Mouse (Mus musculus): ENCODE measurements around the gene Kif13a. TPM values are rescaled to one million over a fixed set of nuclear protein-coding genes. Genes with fewer than 3 reads are reported as not detected.

Gene Kif13a
- polyA plus RNA-seq, 1 experiment from 2014 or later, result 18.5 TPM

DNA sequence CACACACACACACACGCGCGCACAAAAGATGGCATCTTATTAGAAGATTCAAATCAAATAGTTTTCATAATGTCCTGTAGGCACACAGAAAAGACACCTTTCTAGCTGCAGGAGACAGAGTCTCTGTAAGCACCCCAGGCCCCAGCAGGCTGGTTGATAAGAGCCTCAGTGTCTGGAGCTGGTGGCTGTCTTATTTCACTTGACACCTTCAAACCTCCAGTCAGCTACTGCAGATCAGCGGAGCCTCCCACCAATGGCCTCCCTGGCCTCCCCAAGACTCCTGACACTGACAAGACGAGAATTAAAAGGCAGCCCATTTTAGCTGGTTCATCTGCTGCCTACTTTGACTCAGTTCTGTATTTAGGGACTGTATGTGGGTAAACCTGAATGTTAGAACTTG lies 11.2 kb downstream of the Kif13a start:
- no peak for ATAC-seq (ENCODE audit: low FRiP score)
- Histone ChIP-seq H3K27ac (no peak overlapping the region), H3K27me3 (no peaks in the 10 kb centered on the region), H3K36me3 (replicated peaks) (no peaks in the 10 kb centered on the region), H3K4me3 (replicated peaks) (no peak overlapping the region), H3K4me1 (no peaks in the 10 kb centered on the region), H3K9me3 (no peaks in the 10 kb centered on the region), H3K4me2 (no peak overlapping the region), H3K9ac (no peak overlapping the region)
- 86% methylated on average over 5 of the region's 5 CpGs for WGBS

DNA sequence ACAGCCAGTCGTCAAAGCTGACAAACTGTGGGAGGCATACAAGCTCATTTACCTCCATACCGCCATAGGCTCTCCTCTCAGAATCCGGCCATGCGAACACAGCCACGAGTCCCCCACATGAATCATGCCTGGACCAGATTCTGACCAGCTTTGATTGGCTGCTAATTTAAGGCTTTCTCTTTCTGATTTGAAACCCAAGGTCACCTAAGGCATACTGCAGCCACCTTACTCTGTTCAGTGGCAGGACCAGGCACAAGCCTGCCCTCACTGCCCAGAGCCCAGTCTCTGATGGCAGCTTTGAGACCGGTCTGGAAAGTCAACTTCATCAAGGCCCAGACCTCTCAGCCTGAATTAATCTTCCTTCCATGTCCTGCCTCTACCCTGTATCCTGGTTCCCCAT lies 17.7 kb downstream of the Kif13a start:
- no peak overlapping the region for H3K4me2 ChIP-seq
- WGBS, result 59% methylated on average over 6 of the region's 6 CpGs
- peaks cover 25% of the 10 kb centered on the region for H3K4me1 ChIP-seq
- no peaks in the 10 kb centered on the region for H3K27me3 ChIP-seq
- no peak overlapping the region for H3K9ac ChIP-seq
- no peak overlapping the region for H3K27ac ChIP-seq
- no peaks in the 10 kb centered on the region for H3K36me3 ChIP-seq (replicated peaks)
- no peak for ATAC-seq (ENCODE audit: low FRiP score)
- no peaks in the 10 kb centered on the region for H3K9me3 ChIP-seq
- no peak overlapping the region for H3K4me3 ChIP-seq (replicated peaks)

DNA sequence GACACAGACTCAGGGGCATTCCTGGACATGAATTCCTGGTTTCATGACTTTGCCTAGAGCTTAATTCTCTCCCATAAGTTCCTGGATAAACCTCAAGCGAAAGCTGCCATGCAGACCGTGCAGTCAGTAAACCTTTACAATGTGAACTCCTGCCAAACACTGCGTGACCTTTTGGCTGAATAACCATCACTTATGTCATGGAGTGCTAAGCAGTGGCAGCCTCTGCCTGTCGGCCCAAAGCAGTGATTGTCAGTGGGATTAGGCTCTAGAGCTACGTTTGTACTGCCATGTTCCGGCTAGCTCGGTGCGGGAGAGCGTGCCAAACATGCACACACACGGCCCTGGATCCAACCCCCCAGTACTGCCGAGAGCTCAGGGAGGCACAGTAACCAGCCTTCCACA lies 18.6 kb downstream of the Kif13a start:
- Histone ChIP-seq H3K27me3 (no peaks in the 10 kb centered on the region), H3K4me1 (peaks cover 25% of the 10 kb centered on the region), H3K9ac (no peak overlapping the region), H3K27ac (no peak overlapping the region), H3K9me3 (no peaks in the 10 kb centered on the region), H3K4me3 (replicated peaks) (no peak overlapping the region), H3K36me3 (replicated peaks) (no peaks in the 10 kb centered on the region), H3K4me2 (no peak overlapping the region)
- WGBS, result 69% methylated on average over 11 of the region's 11 CpGs
- ATAC-seq (ENCODE audit: low FRiP score), result no peak

DNA sequence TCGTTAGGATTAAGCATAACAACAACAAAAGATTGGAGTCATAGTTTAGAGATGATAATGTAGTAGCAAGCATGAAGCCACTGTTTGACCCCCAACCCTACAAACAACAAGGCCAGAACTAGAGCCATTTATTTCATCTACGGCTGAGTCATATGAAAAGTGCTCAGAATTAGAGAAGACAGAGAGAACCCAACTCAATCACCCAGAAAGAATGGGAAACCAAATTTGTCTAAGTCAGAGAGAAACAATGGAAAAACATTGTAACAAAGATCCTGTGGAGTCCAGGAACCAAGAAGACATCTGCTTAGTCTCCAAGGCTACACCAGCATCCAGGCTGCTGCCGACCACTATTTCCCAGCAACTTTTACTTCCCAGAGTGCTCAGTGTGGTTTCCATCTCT lies 19.7 kb downstream of the Kif13a start:
- ATAC-seq (ENCODE audit: low FRiP score), result no peak
- H3K4me2 ChIP-seq, result no peak overlapping the region
- no peaks in the 10 kb centered on the region for H3K36me3 ChIP-seq (replicated peaks)
- no peaks in the 10 kb centered on the region for H3K9me3 ChIP-seq
- H3K27ac ChIP-seq, result no peak overlapping the region
- H3K4me3 ChIP-seq (replicated peaks), result no peak overlapping the region
- WGBS, result 78% methylated on average over 3 of the region's 3 CpGs
- peaks cover 25% of the 10 kb centered on the region for H3K4me1 ChIP-seq
- no peaks in the 10 kb centered on the region for H3K27me3 ChIP-seq
- H3K9ac ChIP-seq, result no peak overlapping the region

DNA sequence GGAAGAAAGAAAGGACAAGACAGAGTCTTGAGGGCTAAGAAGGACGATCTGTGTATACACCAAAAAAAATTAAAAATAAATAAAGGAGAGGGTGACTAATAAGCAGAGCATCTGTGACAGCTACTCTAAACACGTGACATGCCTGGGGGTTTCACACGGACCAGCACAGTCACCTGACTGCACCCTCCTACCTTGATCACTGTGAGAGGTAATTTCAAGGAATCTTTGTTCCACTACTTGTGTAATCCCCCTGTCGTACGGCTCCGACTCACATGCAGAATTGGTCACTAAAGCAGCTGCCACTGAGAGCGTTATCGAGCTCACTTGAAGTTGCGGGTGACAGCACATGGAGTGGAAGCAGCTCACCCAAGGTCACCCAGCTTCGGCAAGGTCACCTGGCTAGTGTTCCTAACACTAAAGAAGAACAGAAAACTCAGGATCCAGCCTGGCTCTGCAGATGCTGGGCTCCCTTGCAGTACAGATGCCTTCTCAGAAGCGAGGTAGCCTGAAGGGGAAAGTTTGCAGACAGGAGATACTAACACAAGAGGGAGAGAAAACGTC lies 20.6 kb downstream of the Kif13a start:
- Histone ChIP-seq H3K4me2 (no peak overlapping the region), H3K9ac (no peak overlapping the region), H3K27ac (no peak overlapping the region), H3K4me1 (peaks cover 25% of the 10 kb centered on the region), H3K4me3 (replicated peaks) (no peak overlapping the region), H3K36me3 (replicated peaks) (no peaks in the 10 kb centered on the region), H3K9me3 (no peaks in the 10 kb centered on the region), H3K27me3 (no peaks in the 10 kb centered on the region)
- WGBS, result 81% methylated on average over 12 of the region's 12 CpGs
- ATAC-seq (ENCODE audit: low FRiP score), result no peak

DNA sequence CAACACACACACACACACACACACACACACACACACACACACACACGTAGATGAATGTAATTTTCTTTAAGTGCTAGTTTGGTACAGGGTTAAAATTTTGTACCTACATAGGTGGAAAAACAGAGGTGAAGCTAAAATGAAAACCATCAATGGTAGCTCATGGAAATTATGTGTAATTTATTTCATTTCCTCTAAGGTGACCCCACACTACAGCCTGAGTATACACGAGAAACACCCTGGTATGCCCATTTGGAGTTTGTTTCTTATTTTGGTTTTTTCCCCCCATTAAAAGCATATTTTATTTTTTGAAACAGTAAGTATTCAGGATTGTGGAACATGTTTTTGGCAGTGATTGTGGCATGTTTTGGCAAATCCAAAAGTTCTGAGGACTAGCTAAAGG lies 21.3 kb downstream of the Kif13a start:
- Histone ChIP-seq H3K4me2 (no peak overlapping the region), H3K36me3 (replicated peaks) (no peaks in the 10 kb centered on the region), H3K27ac (no peak overlapping the region), H3K27me3 (no peaks in the 10 kb centered on the region), H3K9me3 (no peaks in the 10 kb centered on the region), H3K4me1 (peaks cover 25% of the 10 kb centered on the region), H3K9ac (no peak overlapping the region), H3K4me3 (replicated peaks) (no peak overlapping the region)
- ATAC-seq (ENCODE audit: low FRiP score), result no peak
- WGBS, result 80% methylated on average over 2 of the region's 2 CpGs

DNA sequence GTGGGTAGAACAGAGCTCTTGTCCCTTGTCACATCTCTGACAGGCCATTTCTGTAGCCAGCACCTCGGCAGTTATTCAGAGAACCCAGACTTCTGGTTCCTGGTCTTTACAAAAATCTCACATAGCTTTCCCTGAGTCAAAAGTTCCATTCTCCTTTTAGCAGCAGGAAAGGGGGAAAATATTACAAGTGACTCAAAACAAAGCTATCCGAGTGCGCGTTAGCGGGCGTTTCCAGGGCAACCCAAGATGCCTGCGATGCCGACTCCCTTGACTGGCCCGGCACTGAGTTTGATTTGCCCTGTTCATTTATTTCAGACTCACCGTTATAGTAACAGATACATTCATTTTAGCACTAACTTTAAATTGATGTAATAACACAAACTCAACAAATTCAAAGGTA lies 21.8 kb downstream of the Kif13a start:
- H3K4me1 ChIP-seq, result peaks cover 25% of the 10 kb centered on the region
- no peak overlapping the region for H3K9ac ChIP-seq
- no peaks in the 10 kb centered on the region for H3K27me3 ChIP-seq
- no peaks in the 10 kb centered on the region for H3K9me3 ChIP-seq
- H3K4me2 ChIP-seq, result no peak overlapping the region
- 32% methylated on average over 10 of the region's 10 CpGs for WGBS
- no peak overlapping the region for H3K27ac ChIP-seq
- no peak overlapping the region for H3K4me3 ChIP-seq (replicated peaks)
- no peak for ATAC-seq (ENCODE audit: low FRiP score)
- H3K36me3 ChIP-seq (replicated peaks), result no peaks in the 10 kb centered on the region

DNA sequence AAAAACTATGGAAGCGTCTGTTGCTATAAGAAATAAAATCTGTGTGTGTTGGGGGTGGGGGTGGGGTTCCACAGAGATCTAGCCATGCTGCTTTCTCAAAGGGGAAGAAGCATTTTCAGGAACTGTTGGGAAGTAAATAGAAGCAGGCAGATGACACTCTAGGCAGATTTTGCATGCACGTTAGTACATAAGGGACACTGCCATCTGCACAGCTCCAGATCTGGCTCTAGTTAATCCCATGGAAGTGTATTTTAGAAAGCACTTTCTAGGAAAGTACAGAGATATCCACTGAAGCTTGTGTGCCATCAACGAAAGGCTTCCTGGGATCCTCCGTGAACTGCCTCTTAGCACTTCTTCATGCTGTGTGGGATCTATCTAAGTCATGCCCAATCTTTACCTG lies 22.6 kb downstream of the Kif13a start:
- no peak overlapping the region for H3K27ac ChIP-seq
- H3K9me3 ChIP-seq, result no peaks in the 10 kb centered on the region
- H3K4me2 ChIP-seq, result no peak overlapping the region
- no peak overlapping the region for H3K4me3 ChIP-seq (replicated peaks)
- no peaks in the 10 kb centered on the region for H3K36me3 ChIP-seq (replicated peaks)
- 95% methylated on average over 4 of the region's 4 CpGs for WGBS
- no peak overlapping the region for H3K9ac ChIP-seq
- no peak for ATAC-seq (ENCODE audit: low FRiP score)
- no peaks in the 10 kb centered on the region for H3K27me3 ChIP-seq
- peaks cover 24% of the 10 kb centered on the region for H3K4me1 ChIP-seq

DNA sequence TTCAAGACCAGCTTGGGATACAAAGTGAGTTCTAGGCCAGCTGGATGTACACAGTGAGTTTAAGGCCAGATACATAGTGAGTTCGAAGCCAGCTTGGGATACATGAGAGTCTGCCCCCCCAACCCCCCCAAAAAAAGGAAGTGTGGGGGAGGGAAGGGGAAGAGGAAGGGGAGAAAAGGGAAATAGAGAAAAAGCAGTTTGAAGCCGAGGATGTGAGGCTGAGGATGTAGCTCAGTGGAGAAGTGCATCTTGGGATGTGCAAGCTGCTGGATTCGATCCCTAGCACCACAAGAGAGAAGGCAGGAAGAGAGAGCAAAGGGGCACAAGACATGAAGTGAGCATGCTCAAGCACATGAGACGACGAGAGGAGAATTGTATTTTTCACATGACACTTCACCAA lies 23.7 kb downstream of the Kif13a start:
- H3K9ac ChIP-seq, result no peak overlapping the region
- no peak for ATAC-seq (ENCODE audit: low FRiP score)

DNA sequence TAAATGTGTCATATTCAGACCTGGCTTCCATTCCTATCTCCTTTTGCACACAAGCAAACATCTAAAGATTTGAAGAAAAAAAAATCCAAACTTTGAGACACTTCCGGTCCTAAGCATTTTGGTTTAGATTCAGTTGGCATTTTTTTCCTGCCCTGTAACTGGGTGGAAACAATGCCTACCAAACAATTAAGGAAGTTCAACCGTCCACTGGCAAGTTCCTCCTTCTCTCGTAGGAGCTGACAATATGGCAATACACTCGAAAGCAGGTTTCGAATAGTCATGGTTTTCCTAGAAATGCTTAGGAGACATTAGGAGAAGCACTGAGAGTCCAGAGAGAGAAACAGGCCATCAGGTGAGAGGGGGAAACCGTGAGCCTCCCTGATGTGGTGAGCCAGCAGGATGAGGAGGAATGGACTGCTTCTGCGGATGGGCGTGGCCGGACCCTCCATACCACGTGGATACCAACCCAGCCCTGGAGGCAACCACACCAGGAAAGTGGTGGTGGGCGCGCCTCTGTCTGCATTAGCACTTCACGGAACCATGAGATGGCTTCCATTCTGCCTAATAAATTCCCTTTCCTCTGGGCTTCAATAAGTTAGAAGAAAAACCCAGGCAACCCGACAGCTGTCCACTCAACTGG lies 24.6 kb downstream of the Kif13a start:
- no peak overlapping the region for H3K27ac ChIP-seq
- no peak for ATAC-seq (ENCODE audit: low FRiP score)
- H3K36me3 ChIP-seq (replicated peaks), result no peaks in the 10 kb centered on the region
- no peak overlapping the region for H3K4me2 ChIP-seq
- WGBS, result 95% methylated on average over 14 of the region's 14 CpGs
- H3K9me3 ChIP-seq, result no peaks in the 10 kb centered on the region
- H3K4me1 ChIP-seq, result peaks cover 14% of the 10 kb centered on the region
- no peak overlapping the region for H3K4me3 ChIP-seq (replicated peaks)
- no peak overlapping the region for H3K9ac ChIP-seq
- no peaks in the 10 kb centered on the region for H3K27me3 ChIP-seq

More for the DNA sequence above, 23.7 kb downstream of the Kif13a start:
- Histone ChIP-seq H3K4me1 (peaks cover 14% of the 10 kb centered on the region), H3K9me3 (no peaks in the 10 kb centered on the region), H3K4me2 (no peak overlapping the region), H3K4me3 (replicated peaks) (no peak overlapping the region), H3K27ac (no peak overlapping the region), H3K36me3 (replicated peaks) (no peaks in the 10 kb centered on the region), H3K27me3 (no peaks in the 10 kb centered on the region)
- WGBS, result 85% methylated on average over 5 of the region's 5 CpGs

DNA sequence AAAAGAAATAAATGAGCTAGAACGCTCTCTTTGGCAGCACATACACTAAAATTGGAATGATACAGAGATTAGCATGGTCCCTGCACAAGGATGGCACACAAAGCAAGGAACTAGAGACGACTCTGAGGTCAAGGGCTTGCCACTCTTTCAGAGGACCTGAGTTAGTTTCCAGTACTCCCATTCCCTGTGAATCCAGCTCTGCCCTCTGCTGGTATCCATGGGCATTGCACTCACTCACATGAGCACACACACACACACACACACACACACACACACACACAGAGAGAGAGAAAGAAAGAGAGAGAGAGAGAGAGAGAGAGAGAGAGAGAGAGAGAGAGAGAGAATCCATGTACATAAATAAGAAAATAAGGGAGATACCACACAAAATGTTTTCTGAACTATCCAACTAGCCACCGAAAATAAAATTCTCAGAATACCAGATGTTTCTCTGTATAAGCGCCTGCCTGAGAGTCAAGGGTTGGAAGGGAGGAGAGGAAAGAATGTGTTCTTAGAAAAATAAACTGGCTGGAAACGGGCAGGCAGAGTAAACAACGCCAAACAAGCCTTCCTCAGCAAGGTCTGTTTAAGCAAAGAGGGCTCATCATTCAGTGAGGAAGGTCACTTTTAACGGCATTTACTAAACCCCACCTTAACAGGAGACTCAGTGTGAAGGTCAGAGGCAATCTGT lies 27.0 kb downstream of the Kif13a start:
- H3K4me2 ChIP-seq, result no peak overlapping the region
- WGBS, result 97% methylated on average over 7 of the region's 7 CpGs
- no peak overlapping the region for H3K9ac ChIP-seq
- no peaks in the 10 kb centered on the region for H3K36me3 ChIP-seq (replicated peaks)
- H3K27me3 ChIP-seq, result no peaks in the 10 kb centered on the region
- H3K4me1 ChIP-seq, result peaks cover 17% of the 10 kb centered on the region
- ATAC-seq (ENCODE audit: low FRiP score), result no peak
- H3K27ac ChIP-seq, result no peak overlapping the region
- H3K4me3 ChIP-seq (replicated peaks), result no peak overlapping the region
- H3K9me3 ChIP-seq, result no peaks in the 10 kb centered on the region

DNA sequence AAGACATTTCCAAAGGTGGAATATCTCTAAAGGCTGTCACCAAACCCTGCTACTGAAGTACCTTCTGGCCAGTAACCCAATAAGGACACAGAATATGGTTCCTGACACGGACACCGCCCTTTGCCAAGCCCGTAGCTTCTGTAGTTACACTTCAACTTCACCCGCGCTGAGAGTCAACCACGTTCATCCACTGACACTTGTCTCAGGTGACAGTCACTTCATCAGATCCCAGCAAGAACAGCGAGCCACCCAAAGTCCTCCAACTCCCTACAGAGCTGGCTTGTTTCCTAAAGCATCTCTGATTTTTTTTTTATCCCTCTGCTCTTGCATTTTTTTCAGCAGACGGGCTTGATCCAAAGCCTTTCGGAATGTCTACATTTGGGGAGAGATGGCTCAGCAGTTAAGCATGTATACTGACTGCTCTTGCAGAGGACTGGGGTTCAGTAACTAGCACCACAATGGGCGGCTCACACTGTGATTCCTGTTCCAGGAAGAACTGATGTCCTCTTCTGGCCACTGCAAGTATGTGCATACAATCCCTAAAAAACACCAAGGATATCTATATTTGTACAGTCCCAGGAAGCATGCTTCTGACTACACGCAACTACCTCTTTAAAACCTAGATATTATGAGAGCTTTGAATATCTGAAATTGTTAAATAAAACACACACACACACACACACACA lies 28.7 kb downstream of the Kif13a start:
- H3K4me2 ChIP-seq, result no peak overlapping the region
- H3K27me3 ChIP-seq, result no peaks in the 10 kb centered on the region
- no peaks in the 10 kb centered on the region for H3K9me3 ChIP-seq
- no peak overlapping the region for H3K27ac ChIP-seq
- no peak overlapping the region for H3K4me3 ChIP-seq (replicated peaks)
- peaks cover 10% of the 10 kb centered on the region; the same call in 1 of the 2 replicates for H3K4me1 ChIP-seq
- no peak for ATAC-seq (ENCODE audit: low FRiP score)
- H3K9ac ChIP-seq, result no peak overlapping the region
- H3K36me3 ChIP-seq (replicated peaks), result no peaks in the 10 kb centered on the region
- 93% methylated on average over 11 of the region's 11 CpGs for WGBS
